Mouse (Mus musculus): Measurements from ENCODE around the gene Cdca8. TPM values are rescaled to one million over a fixed set of nuclear protein-coding genes. Genes with fewer than 3 reads are reported as not detected.
A peak's percentile ranks its signal among the peaks of the same experiment; 100 is the strongest.

Gene Cdca8
- polyA plus RNA-seq, 1 experiment from 2014 or later, result 28.1 TPM

DNA sequence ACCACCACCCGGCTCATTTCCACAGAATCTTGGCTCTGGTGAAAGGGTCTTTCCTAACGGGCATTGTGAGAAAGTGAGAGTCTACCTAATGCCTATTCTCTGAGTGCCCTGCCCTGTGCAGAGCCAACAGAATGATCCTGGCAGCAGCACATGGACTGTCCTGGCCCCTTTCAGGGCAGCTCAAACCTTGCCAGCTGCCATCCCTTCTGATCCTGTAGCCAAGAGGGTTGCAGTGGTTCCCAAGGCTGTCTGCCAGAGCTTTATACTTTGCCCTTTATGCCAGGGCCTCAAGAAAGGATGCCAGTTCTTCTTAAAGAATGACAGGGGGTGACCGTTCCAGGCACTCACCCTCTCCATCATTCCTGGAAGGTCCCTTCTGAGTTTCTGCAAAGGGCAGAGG lies 10.4 kb upstream of the Cdca8 start:
- no peak overlapping the region for H3K4me2 ChIP-seq (replicated peaks; ENCODE audit: low read depth)

DNA sequence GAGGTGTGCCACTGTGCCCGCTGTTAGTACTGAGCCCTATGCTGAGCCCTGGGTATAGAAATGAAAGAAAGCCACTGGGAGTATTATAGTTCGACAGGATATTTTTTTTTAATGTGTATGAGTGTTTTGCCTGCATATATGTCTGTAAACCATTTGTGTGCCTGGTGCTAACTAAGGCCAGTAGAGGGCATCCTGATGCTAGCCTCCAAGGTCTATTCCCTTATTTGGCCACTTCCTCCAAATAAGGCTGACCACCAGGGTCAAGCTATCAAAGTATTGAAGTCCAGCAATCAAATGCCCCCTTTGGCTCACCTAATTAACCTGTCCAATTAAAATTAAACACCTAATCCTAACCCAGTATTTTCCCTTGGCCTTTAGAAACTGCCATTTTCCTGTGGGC lies 5.8 kb upstream of the Cdca8 start:
- Histone ChIP-seq H3K36me3 (ENCODE audit: control insufficient read depth, insufficient read depth) (peaks cover 18% of the 10 kb centered on the region; the same call in 1 of the 2 replicates), H3K4me2 (replicated peaks; ENCODE audit: low read depth) (no peak overlapping the region), H3K4me1 (replicated peaks; ENCODE audit: control insufficient read depth, insufficient read depth, low read length) (no peaks in the 10 kb centered on the region), H3K9ac (ENCODE audit: low read depth, low read length) (no peak overlapping the region), H3K27me3 (replicated peaks; ENCODE audit: control insufficient read depth, insufficient read depth, low read length) (no peaks in the 10 kb centered on the region), H3K27ac (ENCODE audit: low read depth, low read length) (no peak overlapping the region), H3K4me3 (ENCODE audit: low read depth, low read length) (no peak overlapping the region), H3K9me3 (ENCODE audit: control insufficient read depth) (no peaks in the 10 kb centered on the region)
- peak; percentile 68 for TF ChIP-seq CTCF (IDR thresholded peaks at IDR 0.05; ENCODE audit: low read depth)
- no peak for ATAC-seq
- 66% methylated on average over 2 of the region's 2 CpGs for WGBS

More for the DNA sequence above, 10.4 kb upstream of the Cdca8 start:
- no peaks in the 10 kb centered on the region for H3K36me3 ChIP-seq (ENCODE audit: control insufficient read depth, insufficient read depth)
- H3K4me3 ChIP-seq (ENCODE audit: low read depth, low read length), result no peak overlapping the region
- no peaks in the 10 kb centered on the region for H3K4me1 ChIP-seq (replicated peaks; ENCODE audit: control insufficient read depth, insufficient read depth, low read length)
- H3K9ac ChIP-seq (ENCODE audit: low read depth, low read length), result no peak overlapping the region
- H3K27ac ChIP-seq (ENCODE audit: low read depth, low read length), result no peak overlapping the region
- no peak for ATAC-seq
- no peaks in the 10 kb centered on the region for H3K9me3 ChIP-seq (ENCODE audit: control insufficient read depth)
- TF ChIP-seq CTCF (IDR thresholded peaks at IDR 0.05; ENCODE audit: low read depth), result no peak
- WGBS, result 88% methylated on average over 3 of the region's 3 CpGs
- no peaks in the 10 kb centered on the region for H3K27me3 ChIP-seq (replicated peaks; ENCODE audit: control insufficient read depth, insufficient read depth, low read length)

DNA sequence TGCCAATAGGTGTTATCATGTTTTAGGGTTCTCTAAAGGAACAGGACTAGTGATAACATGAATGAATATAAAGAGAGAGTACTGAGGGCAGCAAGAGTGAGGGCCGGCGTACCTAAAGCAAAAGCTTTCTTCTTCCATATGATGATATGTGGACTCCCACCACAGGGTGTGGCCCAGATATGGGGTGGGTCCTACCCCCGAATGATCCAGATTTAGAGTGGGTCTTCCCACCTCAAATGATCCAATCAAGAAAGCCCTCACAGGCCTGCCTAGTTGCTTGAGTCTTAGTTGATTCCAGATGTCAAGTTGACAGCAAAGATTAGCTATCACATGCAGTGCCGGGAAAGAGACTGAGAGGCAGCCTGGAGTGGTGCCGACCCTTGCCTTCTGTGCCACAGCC lies 4.7 kb upstream of the Cdca8 start:
- no peak for TF ChIP-seq CTCF (IDR thresholded peaks at IDR 0.05; ENCODE audit: low read depth)
- Histone ChIP-seq H3K9me3 (ENCODE audit: control insufficient read depth) (no peaks in the 10 kb centered on the region), H3K4me1 (replicated peaks; ENCODE audit: control insufficient read depth, insufficient read depth, low read length) (no peaks in the 10 kb centered on the region), H3K4me2 (replicated peaks; ENCODE audit: low read depth) (no peak overlapping the region), H3K9ac (ENCODE audit: low read depth, low read length) (no peak overlapping the region), H3K27ac (ENCODE audit: low read depth, low read length) (no peak overlapping the region), H3K4me3 (ENCODE audit: low read depth, low read length) (no peak overlapping the region), H3K36me3 (ENCODE audit: control insufficient read depth, insufficient read depth) (peaks cover 18% of the 10 kb centered on the region; the same call in 1 of the 2 replicates), H3K27me3 (replicated peaks; ENCODE audit: control insufficient read depth, insufficient read depth, low read length) (no peaks in the 10 kb centered on the region)
- no peak for ATAC-seq
- 89% methylated on average over 5 of the region's 5 CpGs for WGBS

DNA sequence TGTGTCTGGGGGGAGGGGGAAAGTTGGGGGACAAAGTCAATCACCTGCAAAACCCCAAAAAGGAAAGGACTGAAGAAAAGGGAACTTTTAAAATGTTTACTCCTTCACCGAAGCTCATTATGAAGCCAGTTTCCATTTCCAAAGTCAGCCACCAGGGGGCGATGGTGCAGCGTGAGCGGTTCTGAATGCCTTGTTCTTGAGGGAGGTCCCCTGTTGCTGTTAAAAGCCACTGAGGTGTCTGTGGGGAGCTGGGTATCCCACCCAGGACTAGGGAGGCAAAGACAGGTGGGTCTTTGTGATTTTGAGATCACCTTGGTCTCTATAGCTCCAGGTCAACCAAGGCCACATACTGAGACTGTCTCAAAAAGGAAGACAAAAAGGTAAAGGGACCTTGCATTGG lies 3.9 kb upstream of the Cdca8 start:
- peak; percentile 36; the same call in 1 of the 2 replicates for ATAC-seq
- TF ChIP-seq CTCF (IDR thresholded peaks at IDR 0.05; ENCODE audit: low read depth), result peak; percentile 96
- Histone ChIP-seq H3K4me2 (replicated peaks; ENCODE audit: low read depth) (no peak overlapping the region), H3K36me3 (ENCODE audit: control insufficient read depth, insufficient read depth) (peaks cover 18% of the 10 kb centered on the region; the same call in 1 of the 2 replicates), H3K27ac (ENCODE audit: low read depth, low read length) (no peak overlapping the region), H3K4me1 (replicated peaks; ENCODE audit: control insufficient read depth, insufficient read depth, low read length) (no peaks in the 10 kb centered on the region), H3K9ac (ENCODE audit: low read depth, low read length) (no peak overlapping the region), H3K27me3 (replicated peaks; ENCODE audit: control insufficient read depth, insufficient read depth, low read length) (no peaks in the 10 kb centered on the region), H3K4me3 (ENCODE audit: low read depth, low read length) (no peak overlapping the region), H3K9me3 (ENCODE audit: control insufficient read depth) (no peaks in the 10 kb centered on the region)
- 5% methylated on average over 4 of the region's 4 CpGs for WGBS

DNA sequence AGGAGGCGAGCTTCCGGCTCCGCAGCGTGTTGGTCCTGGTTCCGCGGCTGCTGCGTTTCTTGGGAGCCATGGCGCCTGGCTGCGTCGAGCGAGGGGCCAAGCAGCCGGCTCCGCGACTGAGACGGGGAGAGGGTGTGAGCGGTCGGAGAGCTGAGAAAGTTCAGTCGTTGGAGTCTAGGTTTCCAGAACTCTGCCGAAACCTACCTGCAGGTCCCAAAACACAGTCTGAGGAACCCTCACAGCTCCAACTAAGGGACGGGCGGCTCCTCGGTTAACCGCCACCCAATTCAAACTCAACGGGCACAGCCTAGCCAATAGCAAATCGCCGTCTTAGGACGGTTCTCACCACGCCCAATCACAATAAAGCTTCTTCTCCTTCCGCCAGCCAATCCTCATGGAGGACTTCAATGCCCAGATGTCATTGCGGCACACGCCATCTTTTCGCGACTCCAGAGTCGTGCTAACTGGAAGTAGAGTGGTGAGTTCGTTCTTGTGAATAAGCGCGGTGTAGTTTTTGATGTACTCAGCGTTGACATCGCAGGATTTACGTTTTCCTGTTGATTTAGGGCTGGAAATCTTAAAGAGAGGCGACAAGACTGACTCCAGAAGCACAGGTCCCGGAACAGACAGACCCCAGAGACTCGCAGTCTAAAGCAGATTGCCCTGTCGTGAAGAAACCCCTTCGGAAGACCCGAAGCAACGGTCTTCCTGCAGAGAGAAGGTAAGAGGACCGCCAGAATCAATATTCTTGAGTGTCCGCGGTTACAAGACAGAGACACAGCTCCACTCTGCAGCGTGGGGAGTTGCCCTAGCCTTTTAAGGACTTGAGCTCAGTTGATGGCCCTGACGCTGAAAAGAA lies 2.3 kb downstream of the Cdca8 start, which contains the start of gene 9930104L06Rik:
TSS of gene 9930104L06Rik (plus strand) at position 436 of the 859 bp plus-strand sequence.
- Histone ChIP-seq H3K9me3 (ENCODE audit: control insufficient read depth) (no peaks in the 10 kb centered on the region), H3K4me1 (replicated peaks; ENCODE audit: control insufficient read depth, insufficient read depth, low read length) (no peaks in the 10 kb centered on the region; the same call in 1 of the 2 replicates), H3K4me2 (replicated peaks; ENCODE audit: low read depth) (peak within 1 kb of the TSS; percentile 90), H3K36me3 (ENCODE audit: control insufficient read depth, insufficient read depth) (peaks cover 7% of the 10 kb centered on the region; the same call in 1 of the 2 replicates), H3K27me3 (replicated peaks; ENCODE audit: control insufficient read depth, insufficient read depth, low read length) (no peaks in the 10 kb centered on the region), H3K27ac (ENCODE audit: low read depth, low read length) (peak within 1 kb of the TSS; percentile 60; the same call in 1 of the 2 replicates), H3K9ac (ENCODE audit: low read depth, low read length) (peak within 1 kb of the TSS; percentile 72), H3K4me3 (ENCODE audit: low read depth, low read length) (peak within 1 kb of the TSS; percentile 83)
- no peak for TF ChIP-seq CTCF (IDR thresholded peaks at IDR 0.05; ENCODE audit: low read depth)
- peak; percentile 99 for ATAC-seq
- under 1% methylated on average over 52 of the region's 52 CpGs for WGBS

DNA sequence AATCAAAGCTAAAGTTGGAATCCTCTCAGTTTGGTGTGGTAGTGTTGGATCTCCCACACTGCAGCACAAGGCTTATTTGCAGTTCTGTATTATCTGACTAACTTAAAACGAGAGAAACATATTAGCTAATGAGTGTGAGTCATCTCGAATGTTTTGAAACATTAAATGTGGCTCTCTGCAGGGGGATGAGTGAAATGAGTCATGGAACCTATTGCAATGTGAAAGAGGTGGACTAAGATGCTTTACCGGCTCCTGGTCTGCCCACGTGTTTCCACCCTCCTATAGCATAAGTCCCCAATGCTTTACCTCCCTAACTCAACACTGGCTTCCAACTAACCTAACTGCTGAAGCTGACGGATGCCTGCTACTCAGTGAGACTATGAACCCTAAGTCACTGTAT lies 11.0 kb downstream of the Cdca8 start:
- H3K27ac ChIP-seq (ENCODE audit: low read depth, low read length), result no peak overlapping the region
- peaks cover 71% of the 10 kb centered on the region for H3K36me3 ChIP-seq (ENCODE audit: control insufficient read depth, insufficient read depth)
- no peaks in the 10 kb centered on the region for H3K4me1 ChIP-seq (replicated peaks; ENCODE audit: control insufficient read depth, insufficient read depth, low read length)
- H3K9ac ChIP-seq (ENCODE audit: low read depth, low read length), result no peak overlapping the region
- no peak overlapping the region for H3K4me2 ChIP-seq (replicated peaks; ENCODE audit: low read depth)
- no peaks in the 10 kb centered on the region for H3K27me3 ChIP-seq (replicated peaks; ENCODE audit: control insufficient read depth, insufficient read depth, low read length)
- no peaks in the 10 kb centered on the region for H3K9me3 ChIP-seq (ENCODE audit: control insufficient read depth)
- no peak overlapping the region for H3K4me3 ChIP-seq (ENCODE audit: low read depth, low read length)
- ATAC-seq, result no peak
- TF ChIP-seq CTCF (IDR thresholded peaks at IDR 0.05; ENCODE audit: low read depth), result no peak
- 91% methylated on average over 5 of the region's 5 CpGs for WGBS
